Mouse (Mus musculus) cortical plate, adult 2 months (tissue): ENCODE data around the gene Best2.

Experiments
- CTCF ChIP-seq: fragments of 200-500 bp; IDR thresholded peaks from 2 replicates; pipeline ENCODE4 v1.5.1; 2011; ENCODE audit warnings: mild to moderate bottlenecking, control low read depth, low read length; ENCODE audit not compliant: insufficient read depth; ENCODE audit errors: extremely low read depth
- POLR2A ChIP-seq: fragments of 200-500 bp; IDR thresholded peaks from 2 replicates; pipeline ENCODE4 v1.6.1; 2011; ENCODE audit warnings: mild to moderate bottlenecking, low read length, control low read depth; ENCODE audit not compliant: insufficient read depth; ENCODE audit errors: extremely low read depth

DNA sequence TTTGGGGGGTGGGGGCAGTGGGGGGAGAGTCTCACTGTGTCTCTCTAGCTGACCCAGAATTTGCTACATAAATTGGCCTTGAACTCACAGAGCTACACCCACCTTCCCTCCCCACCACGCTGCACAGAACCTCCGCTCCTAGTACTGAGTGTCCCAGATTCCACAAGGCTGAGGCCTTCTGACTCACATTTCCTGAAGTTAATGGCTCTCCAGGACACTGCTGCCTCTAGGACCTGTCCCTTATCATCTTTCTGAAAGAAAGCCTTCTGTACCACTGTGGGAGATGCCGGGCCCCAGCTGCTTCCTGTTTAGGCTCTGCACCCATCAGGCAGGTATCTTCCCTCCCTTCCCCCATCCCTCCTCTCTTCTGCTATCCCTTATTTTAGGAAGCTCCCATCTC is 47.7 kb downstream of the Best2 start:
- TF ChIP-seq CTCF, result no peak
- TF ChIP-seq POLR2A, result no peak
